In the genomic region with DNA sequence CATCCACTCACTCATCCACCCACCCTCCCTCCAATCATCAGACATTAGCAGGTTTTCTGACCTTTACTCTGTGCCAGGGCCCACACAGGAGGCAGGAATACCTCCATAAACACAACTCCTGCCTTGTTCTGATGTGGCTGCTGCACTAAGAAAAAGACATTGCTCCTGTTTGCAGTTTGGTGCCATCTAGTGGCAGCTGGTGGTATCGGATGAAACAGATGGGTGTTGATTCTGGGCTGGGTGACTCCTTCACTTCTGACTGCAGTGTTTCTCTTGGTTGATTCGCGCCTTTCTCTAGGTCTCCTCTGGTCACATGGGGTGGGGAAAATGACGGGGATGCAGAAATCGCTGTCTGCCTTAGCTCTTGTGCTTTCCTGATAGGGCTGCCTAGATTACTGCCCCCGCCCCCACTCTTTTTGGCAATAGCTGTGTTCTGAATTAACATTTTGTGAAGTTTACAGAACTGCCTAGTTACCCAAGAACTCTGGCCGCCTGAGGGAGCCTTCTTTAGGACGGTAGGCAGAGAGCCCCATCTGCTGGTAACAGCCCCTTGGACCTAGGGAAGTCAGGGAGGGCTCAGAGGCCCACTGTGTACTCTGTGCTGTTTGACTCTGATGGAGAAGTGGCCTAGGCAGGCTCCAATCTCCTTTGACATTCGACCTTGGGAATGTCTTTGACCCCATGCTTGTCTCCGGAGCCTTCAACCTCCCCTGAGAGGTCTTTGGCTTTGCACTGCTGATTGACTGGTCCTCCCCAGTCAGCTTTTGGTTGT, we compare ENCODE assay signal across 9 mouse cellular contexts. TPM values are rescaled to one million over a fixed set of nuclear protein-coding genes. Genes with fewer than 3 reads are reported as not detected.
DNase-seq lines count a peak whose midpoint lies in the region; ATAC-seq and TF ChIP-seq lines count a peak whose summit lies in the region.
"Had no signal": no experiment of that assay in that cellular context is flagged by ENCODE, and none has a peak within 500 bp of the region (broad histone marks: within the 10 kb centered on the region; RNA-seq: fewer than 3 reads in every experiment).

No protein-coding gene starts in this region.

- no peaks in the 10 kb centered on the region for H3K27me3 ChIP-seq in liver, postnatal 0 days (ENCODE audit: insufficient read depth, low read length)

- DNase-seq in 3T3-L1 (ENCODE audit: low read depth, low spot score) = peak; percentile 86
- DNase-seq in NIH3T3 (ENCODE audit: low read depth) = peak; percentile 88
- peak; percentile 73 to 78 for DNase-seq in cerebellum, postnatal 36 days
- DNase-seq in frontal cortex, postnatal 36 days (ENCODE audit: low spot score in 2 of 2) = peak; percentile 77 to 82
- peak; percentile 79 for DNase-seq in kidney, postnatal 14 days
- peak; percentile 80 for DNase-seq in liver, postnatal 0 days
- DNase-seq in ovary, adult 18-20 months (ENCODE audit: low spot score) = peak; percentile 29
- peak; percentile 57 for DNase-seq in thymus, postnatal 14 days

- 14% methylated on average over 10 of the region's 10 CpGs for WGBS in liver, postnatal 0 days (ENCODE audit: insufficient replicate concordance)

- no peak overlapping the region for H3K27ac ChIP-seq in liver, postnatal 0 days (ENCODE audit: low read depth)

- no peaks in the 10 kb centered on the region for H3K9me3 ChIP-seq in liver, postnatal 0 days (ENCODE audit: low read length)

- ATAC-seq in liver, postnatal 0 days = no peak

- H3K4me3 ChIP-seq in liver, postnatal 0 days (ENCODE audit: low read depth, low read length) = no peak overlapping the region

- no peaks in the 10 kb centered on the region for H3K36me3 ChIP-seq in liver, postnatal 0 days (replicated peaks; ENCODE audit: insufficient read depth, low read length)

- no peaks in the 10 kb centered on the region for H3K4me1 ChIP-seq in liver, postnatal 0 days (ENCODE audit: insufficient read depth)

- no peak overlapping the region for H3K9ac ChIP-seq in liver, postnatal 0 days (replicated peaks)

- peak; percentile 94 for TF ChIP-seq CTCF in liver, postnatal 0 days (IDR thresholded peaks at IDR 0.05; ENCODE audit: low read depth)

- no peak for TF ChIP-seq EP300 in liver, postnatal 0 days (IDR thresholded peaks at IDR 0.05; ENCODE audit: low read depth)

- H3K4me2 ChIP-seq in liver, postnatal 0 days (ENCODE audit: low read depth, low read length) = no peak overlapping the region

RNA-seq across cellular contexts. Expression of a gene that starts 12.0 kb away (rescaled TPM):
- polyA plus RNA-seq in liver, postnatal 0 days (2015; fragmentation: Nextera tagmentation; extraction: Ambion mirVana) = 0.05 TPM in 1 of 2 replicates, not detected in the other
- polyA plus RNA-seq: gonadal fat pad, adult 2 months had no signal

Comparison
In these comparisons a context has a peak if more than half of its experiments do, and no peak if none do; other contexts are left out.
1. DNase-seq: peak in every context shown above with its lines; median percentile 88 in NIH3T3; 86 in 3T3-L1; 80 in liver, postnatal 0 days; 80 in frontal cortex, postnatal 36 days; 79 in kidney, postnatal 14 days; 76 in cerebellum, postnatal 36 days; 57 in thymus, postnatal 14 days; 29 in ovary, adult 18-20 months.